ENCODE assay signal across 10 mouse cellular contexts in the genomic region with DNA sequence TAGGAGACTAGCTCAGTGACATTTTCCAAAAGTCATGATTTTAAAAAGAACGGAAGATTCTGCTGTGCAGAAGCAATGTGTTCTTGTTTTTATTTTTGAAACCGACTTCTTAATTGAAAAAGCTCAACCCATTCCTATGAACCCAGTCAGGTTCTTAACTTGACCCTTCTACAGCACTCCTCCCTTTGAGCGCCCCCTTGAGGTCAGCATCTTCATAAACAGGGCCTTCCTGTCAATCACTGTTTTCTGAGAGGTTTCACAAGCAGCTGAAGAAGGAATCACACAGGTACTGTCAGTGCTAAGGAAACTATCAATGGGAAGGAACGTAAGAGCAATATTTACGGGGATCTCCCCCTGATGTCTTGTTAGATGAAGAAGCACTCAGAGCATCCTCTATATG.
DNase-seq lines count a peak whose midpoint lies in the region; ATAC-seq and TF ChIP-seq lines count a peak whose summit lies in the region.
"Had no signal": no experiment of that assay in that cellular context is flagged by ENCODE, and none has a peak within 500 bp of the region (broad histone marks: within the 10 kb centered on the region; RNA-seq: fewer than 3 reads in every experiment).

No protein-coding gene starts in this region.

- no peaks in the 10 kb centered on the region for H3K4me1 ChIP-seq in CH12.LX (ENCODE audit: control insufficient read depth in 1 of 2, insufficient read depth in 2 of 2)
- no peaks in the 10 kb centered on the region for H3K4me1 ChIP-seq in embryonic facial prominence, embryonic 11.5 days (ENCODE audit: control insufficient read depth, insufficient read depth, low read length)
- H3K4me1 ChIP-seq in lung, adult 2 months (ENCODE audit: control insufficient read depth, insufficient read depth, low read length), result no peaks in the 10 kb centered on the region
- H3K4me1 ChIP-seq: neural tube, embryonic 12.5 days had no signal

- no peak overlapping the region for H3K4me3 ChIP-seq in layer of hippocampus, adult 2 months
- no peak overlapping the region for H3K4me3 ChIP-seq in CH12.LX (replicated peaks in 1 of 3; ENCODE audit: low read depth in 2 of 3, low read length in 2 of 3, poor library complexity in 1 of 3)
- no peak overlapping the region for H3K4me3 ChIP-seq in embryonic facial prominence, embryonic 11.5 days (ENCODE audit: low read depth, low read length)
- no peak overlapping the region for H3K4me3 ChIP-seq in lung, adult 2 months (replicated peaks; ENCODE audit: extremely low read depth, low read depth, low read length)
- H3K4me3 ChIP-seq: embryonic facial prominence, embryonic 15.5 days; neural tube, embryonic 12.5 days had no signal

- no peak for TF ChIP-seq POLR2A in CH12.LX (IDR thresholded peaks at IDR 0.05; ENCODE audit: low read depth, low read length)
- no peak for TF ChIP-seq POLR2A in lung, adult 2 months (IDR thresholded peaks at IDR 0.05; ENCODE audit: borderline replicate concordance, extremely low read depth, low read depth, low read length)

- H3K27ac ChIP-seq in layer of hippocampus, adult 2 months, result peak overlapping the region; percentile 79
- no peak overlapping the region for H3K27ac ChIP-seq in CH12.LX (ENCODE audit: insufficient read depth, low read depth)
- H3K27ac ChIP-seq in embryonic facial prominence, embryonic 11.5 days (replicated peaks; ENCODE audit: low read depth, low read length), result no peak overlapping the region
- H3K27ac ChIP-seq: embryonic facial prominence, embryonic 15.5 days; neural tube, embryonic 12.5 days had no signal

- H3K27me3 ChIP-seq in CH12.LX (replicated peaks) (no peaks in the 10 kb centered on the region), Patski (no peaks in the 10 kb centered on the region)
- H3K27me3 ChIP-seq in embryonic facial prominence, embryonic 11.5 days (ENCODE audit: control insufficient read depth, insufficient read depth, low read length), result no peaks in the 10 kb centered on the region
- H3K27me3 ChIP-seq: embryonic facial prominence, embryonic 15.5 days; neural tube, embryonic 12.5 days had no signal

- in situ Hi-C loops in CH12.LX (cut with MboI; ENCODE audit: low pct_ligation_motif_present, low pct_unique_long_range_greater_than_20kb, low sequenced_read_pairs), result loop anchor here (25.0 kb wide), 1 partner anchor 478 kb away; no protein-coding TSS in a partner anchor
- in situ Hi-C loops in Patski (cut with MboI; ENCODE audit: low pct_unique_long_range_greater_than_20kb), result no loop called here

- H3K9me3 ChIP-seq in CH12.LX (replicated peaks; ENCODE audit: low read length), result no peaks in the 10 kb centered on the region
- no peaks in the 10 kb centered on the region for H3K9me3 ChIP-seq in embryonic facial prominence, embryonic 11.5 days (replicated peaks; ENCODE audit: control insufficient read depth, low read length)
- H3K9me3 ChIP-seq: embryonic facial prominence, embryonic 15.5 days; neural tube, embryonic 12.5 days had no signal

- ATAC-seq in Patski, result no peak
- ATAC-seq in embryonic facial prominence, embryonic 11.5 days (replicated peaks; ENCODE audit: insufficient number of reproducible peaks, low FRiP score, low TSS enrichment, low read depth), result no peak
- ATAC-seq in activated CD4-positive, CD25-positive, alpha-beta regulatory T cell, adult 4 months, result no peak

- dilution Hi-C loops in CH12.LX (cut with MboI; ENCODE audit: extremely low pct_ligation_motif_present, extremely low pct_unique_long_range_greater_than_20kb, low sequenced_read_pairs), result no loop called here

- H3K4me2 ChIP-seq in CH12.LX (ENCODE audit: insufficient read depth, low read depth, poor library complexity, severe bottlenecking), result no peak overlapping the region
- no peak overlapping the region for H3K4me2 ChIP-seq in embryonic facial prominence, embryonic 11.5 days (ENCODE audit: low read depth, low read length)
- H3K4me2 ChIP-seq: embryonic facial prominence, embryonic 15.5 days; neural tube, embryonic 12.5 days had no signal

- WGBS in embryonic facial prominence, embryonic 11.5 days, result 68% methylated on average over 5 of the region's 5 CpGs
- whole genome bisulfite sequencing in lung, adult 2 months, result 67% methylated on average over 5 of the region's 5 CpGs

- CTCF ChIA-PET in Patski (lab: Charles Lee), result interaction anchor here (0.9 to 1.0 kb wide), 2 partner anchors 10 to 468 kb away, joined by 3 to 5 read pairs; no protein-coding TSS in a partner anchor

- H3K79me2 ChIP-seq in CH12.LX (replicated peaks; ENCODE audit: control insufficient read depth, extremely low read depth, insufficient read depth, poor library complexity, severe bottlenecking), result no peaks in the 10 kb centered on the region

- DNase-seq in layer of hippocampus, adult 2 months (ENCODE audit: low spot score in 2 of 2), result peak in 1 of 2 experiments; percentile 27
- no peak for DNase-seq in layer of hippocampus, adult 8-10 months (ENCODE audit: low spot score in 2 of 2)
- peak; percentile 64 for DNase-seq in CH12.LX (ENCODE audit: extremely low read depth)
- DNase-seq in Patski (ENCODE audit: low read depth, low spot score), result no peak
- DNase-seq in embryonic facial prominence, embryonic 11.5 days (ENCODE audit: low spot score), result peak; percentile 50
- peak; percentile 17 for DNase-seq in lung, adult 2 months
- no peak for DNase-seq in left cerebral cortex, adult 18-20 months (ENCODE audit: low spot score in 2 of 2)

- TF ChIP-seq EP300 in CH12.LX (IDR thresholded peaks at IDR 0.05; ENCODE audit: low read length), result no peak

- H3K9ac ChIP-seq in CH12.LX (ENCODE audit: insufficient read depth, low read depth), result no peak overlapping the region
- H3K9ac ChIP-seq in embryonic facial prominence, embryonic 11.5 days (replicated peaks; ENCODE audit: low read length), result no peak overlapping the region
- H3K9ac ChIP-seq: embryonic facial prominence, embryonic 15.5 days; neural tube, embryonic 12.5 days had no signal

- peak; percentile 74 for TF ChIP-seq CTCF in layer of hippocampus, adult 2 months (conservative IDR thresholded peaks at IDR 0.05)
- TF ChIP-seq CTCF in CH12.LX (conservative IDR thresholded peaks at IDR 0.05 in 1 of 2, IDR thresholded peaks at IDR 0.05 in 1 of 2; ENCODE audit: low read depth in 2 of 2, low read length in 2 of 2), result peak; percentile 53 to 76; a peak in 3 of 4 replicates
- peak; percentile 62 for TF ChIP-seq CTCF in Patski (IDR thresholded peaks at IDR 0.05)
- TF ChIP-seq CTCF in lung, adult 2 months (IDR thresholded peaks at IDR 0.05; ENCODE audit: insufficient read depth, low read length), result peak; percentile 9; the same call in 1 of the 2 replicates

- H3K36me3 ChIP-seq in CH12.LX (replicated peaks in 1 of 2; ENCODE audit: control insufficient read depth in 1 of 2, insufficient read depth in 1 of 2, low read length in 1 of 2), result no peaks in the 10 kb centered on the region
- no peaks in the 10 kb centered on the region for H3K36me3 ChIP-seq in embryonic facial prominence, embryonic 11.5 days (replicated peaks; ENCODE audit: control insufficient read depth, insufficient read depth, low read depth, low read length)
- H3K36me3 ChIP-seq: embryonic facial prominence, embryonic 15.5 days; neural tube, embryonic 12.5 days had no signal

- POLR2A ChIA-PET in Patski (lab: Charles Lee), result no interaction called here

- TF ChIP-seq RAD21 in CH12.LX (IDR thresholded peaks at IDR 0.05; ENCODE audit: low read depth, low read length), result peak; percentile 63

TF ChIP-seq in CH12.LX, 34 proteins besides CTCF, POLR2A, EP300 and RAD21:
- TF ChIP-seq IRF4 (IDR thresholded peaks at IDR 0.05; ENCODE audit: low read depth, low read length) (0 out of 2 replicates have a peak, but pooled peaks have one; percentile 15), SMC3 (IDR thresholded peaks at IDR 0.05; ENCODE audit: low read depth, low read length) (peak; percentile 69), BHLHE40 (IDR thresholded peaks at IDR 0.05; ENCODE audit: low read depth, low read length) (no peak), MAFK (IDR thresholded peaks at IDR 0.05; ENCODE audit: insufficient replicate concordance, low read length) (no peak), PAX5 (IDR thresholded peaks at IDR 0.05; ENCODE audit: low read length) (no peak), USF1 (IDR thresholded peaks at IDR 0.05; ENCODE audit: low read depth, low read length) (no peak), TCF12 (IDR thresholded peaks at IDR 0.05; ENCODE audit: low read depth, low read length) (no peak), MXI1 (IDR thresholded peaks at IDR 0.05; ENCODE audit: low read depth, low read length) (no peak), ZC3H11A (IDR thresholded peaks at IDR 0.05; ENCODE audit: low read depth, low read length) (peak; percentile 17; the same call in 1 of the 2 replicates)

Comparison
In these comparisons a context has a peak if more than half of its experiments do, and no peak if none do; other contexts are left out.
1. DNase-seq: peak in CH12.LX (single experiment), embryonic facial prominence, embryonic 11.5 days (single experiment) and lung, adult 2 months (single experiment); none in layer of hippocampus, adult 8-10 months (0 of 2), Patski (single experiment) and left cerebral cortex, adult 18-20 months (0 of 2).
2. CTCF ChIP-seq: peak in every context shown above with its lines; median percentile 74 in layer of hippocampus, adult 2 months; 64 in CH12.LX; 62 in Patski; 9 in lung, adult 2 months.